13 mouse cellular contexts compared by ENCODE assay signal in the genomic region with DNA sequence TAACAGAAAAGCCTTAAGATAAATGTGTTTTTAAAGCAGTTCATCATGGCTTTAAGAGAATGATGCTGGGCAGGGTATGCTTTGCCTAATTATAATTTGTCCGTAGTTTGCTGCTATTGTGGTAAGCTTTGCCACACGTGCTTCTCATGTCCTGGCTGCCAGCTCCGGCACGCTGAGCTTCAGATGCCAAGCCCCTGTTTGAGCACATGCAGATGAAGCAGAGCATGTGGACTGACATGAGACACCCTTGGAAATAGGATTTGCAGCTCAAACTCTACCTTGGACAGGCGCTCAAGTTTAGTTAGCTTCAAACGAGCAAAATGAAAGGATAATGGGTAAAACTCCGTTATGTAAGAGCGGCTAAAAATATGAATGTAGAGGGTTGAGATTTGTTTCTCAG.
DNase-seq lines count a peak whose midpoint lies in the region; TF ChIP-seq lines count a peak whose summit lies in the region.
"Had no signal": no experiment of that assay in that cellular context is flagged by ENCODE, and none has a peak within 500 bp of the region (broad histone marks: within the 10 kb centered on the region; RNA-seq: fewer than 3 reads in every experiment).

No protein-coding gene starts in this region.

- H3K4me1 ChIP-seq in kidney, adult 2 months (ENCODE audit: control insufficient read depth, insufficient read depth, low read length) = no peaks in the 10 kb centered on the region
- H3K4me1 ChIP-seq: embryonic facial prominence, embryonic 12.5 days; lung, embryonic 15.5 days; megakaryocyte, embryonic 14.5 days had no signal

- 94% methylated on average over 8 of the region's 8 CpGs for WGBS in kidney, adult 2 months

- DNase-seq in heart, adult 18-20 months = peak; percentile 20 to 30
- no peak for DNase-seq in heart, postnatal 25 days (ENCODE audit: low spot score)
- DNase-seq in frontal cortex, postnatal 36 days (ENCODE audit: low spot score in 2 of 2) = peak; percentile 33 to 62
- DNase-seq in layer of hippocampus, postnatal 36 days = peak; percentile 30 to 38
- peak; percentile 29 for DNase-seq in right cerebral cortex, postnatal 25 days
- DNase-seq in adrenal gland, postnatal 4 days (ENCODE audit: low spot score in 2 of 2) = no peak
- no peak for DNase-seq in kidney, adult 2 months
- DNase-seq: cerebellum, adult 8-10 months; thymus, adult 2 months had no signal

- TF ChIP-seq POLR2A in kidney, adult 2 months (IDR thresholded peaks at IDR 0.05; ENCODE audit: low read depth, low read length) = no peak

- no peak overlapping the region for H3K27ac ChIP-seq in kidney, adult 2 months (ENCODE audit: insufficient read depth, low read depth, low read length)
- H3K27ac ChIP-seq: embryonic facial prominence, embryonic 12.5 days; heart, embryonic 15.5 days; lung, embryonic 15.5 days had no signal

- intact Hi-C loops in heart, postnatal 25 days (cut with DNase I) = no loop called here

- H3K27me3 ChIP-seq in kidney, adult 2 months (replicated peaks; ENCODE audit: control insufficient read depth, insufficient read depth, low read length) = no peaks in the 10 kb centered on the region
- H3K27me3 ChIP-seq: embryonic facial prominence, embryonic 12.5 days; heart, embryonic 15.5 days; lung, embryonic 15.5 days had no signal

- no peak for TF ChIP-seq CTCF in kidney, adult 2 months (conservative IDR thresholded peaks at IDR 0.05; ENCODE audit: insufficient read depth, insufficient read length, low read depth, low read length)

- no peak overlapping the region for H3K4me3 ChIP-seq in kidney, adult 2 months (ENCODE audit: insufficient read depth, low read depth, low read length)
- H3K4me3 ChIP-seq: embryonic facial prominence, embryonic 12.5 days; heart, embryonic 15.5 days; lung, embryonic 15.5 days; megakaryocyte, embryonic 14.5 days had no signal

- no peaks in the 10 kb centered on the region for H3K36me3 ChIP-seq in kidney, adult 2 months (ENCODE audit: control insufficient read depth, insufficient read depth, low read length)
- H3K36me3 ChIP-seq: embryonic facial prominence, embryonic 12.5 days; heart, embryonic 15.5 days; lung, embryonic 15.5 days had no signal

Comparison
In these comparisons a context has a peak if more than half of its experiments do, and no peak if none do; other contexts are left out.
1. DNase-seq: peak in heart, adult 18-20 months (2 of 2), frontal cortex, postnatal 36 days (2 of 2), layer of hippocampus, postnatal 36 days (2 of 2) and right cerebral cortex, postnatal 25 days (single experiment); none in heart, postnatal 25 days (single experiment), adrenal gland, postnatal 4 days (0 of 2) and kidney, adult 2 months (single experiment).